Mouse (Mus musculus) MEL (cell line): ENCODE results near the gene Fam76a.

Experiments used
- CTCF ChIP-seq, 3 experiments: IDR thresholded peaks in 2 of 3; conservative IDR thresholded peaks in 1 of 3; 2 replicates each; pipeline ENCODE4 v1.5.1; 2011 to 2012; ENCODE audit warnings: low read length in 3 of 3, low read depth in 2 of 3, mild to moderate bottlenecking in 2 of 3, improper control_type of control experiment in 1 of 3, inconsistent platforms in 1 of 3, mixed read lengths in 1 of 3, moderate library complexity in 1 of 3; ENCODE audit not compliant: control insufficient read depth in 1 of 3, insufficient read depth in 1 of 3, poor library complexity in 1 of 3, severe bottlenecking in 1 of 3
- HCFC1 ChIP-seq: IDR thresholded peaks from 2 replicates; pipeline ENCODE4 v1.6.1; 2012; ENCODE audit warnings: low read depth, mild to moderate bottlenecking, inconsistent platforms, low read length, improper control_type of control experiment, moderate library complexity
- KAT2A ChIP-seq: conservative IDR thresholded peaks from 2 replicates; pipeline ENCODE4 v1.6.1; 2012; ENCODE audit warnings: low read depth, low read length, improper control_type of control experiment, inconsistent platforms
- NRF1 ChIP-seq: IDR thresholded peaks from 2 replicates; pipeline ENCODE4 v1.6.1; 2014; ENCODE audit warnings: low read depth, mild to moderate bottlenecking, inconsistent platforms, low read length, improper control_type of control experiment, moderate library complexity; ENCODE audit not compliant: poor library complexity, insufficient read depth, severe bottlenecking
- POLR2A ChIP-seq, 2 experiments: IDR thresholded peaks; 2 replicates each; pipeline ENCODE4 v1.6.1; 2011 to 2012; ENCODE audit warnings: low read length in 2 of 2, mild to moderate bottlenecking in 2 of 2, control low read depth in 1 of 2, improper control_type of control experiment in 1 of 2, low read depth in 1 of 2, moderate library complexity in 1 of 2; ENCODE audit not compliant: control insufficient read depth in 1 of 2, insufficient read depth in 1 of 2, poor library complexity in 1 of 2
- SIN3A ChIP-seq: IDR thresholded peaks from 2 replicates; pipeline ENCODE4 v1.6.1; 2012; ENCODE audit warnings: low read length, improper control_type of control experiment, inconsistent platforms
- TAL1 ChIP-seq: IDR thresholded peaks from 2 replicates; pipeline ENCODE4 v1.6.1; 2012; ENCODE audit warnings: mild to moderate bottlenecking, inconsistent platforms, low read length, moderate library complexity, mixed read lengths
- UBTF ChIP-seq: IDR thresholded peaks from 2 replicates; pipeline ENCODE4 v1.6.1; 2012; ENCODE audit warnings: low read depth, mild to moderate bottlenecking, inconsistent platforms, low read length, improper control_type of control experiment, moderate library complexity, borderline replicate concordance; ENCODE audit not compliant: insufficient read depth
- USF1 ChIP-seq: IDR thresholded peaks from 2 replicates; pipeline ENCODE4 v1.6.1; 2014; ENCODE audit warnings: low read depth, mild to moderate bottlenecking, inconsistent platforms, low read length, improper control_type of control experiment, moderate library complexity
- ZKSCAN1 ChIP-seq: IDR thresholded peaks from 2 replicates; pipeline ENCODE4 v1.6.1; 2012; ENCODE audit warnings: low read depth, mild to moderate bottlenecking, inconsistent platforms, low read length, improper control_type of control experiment, moderate library complexity

GRCm38 (mm10) chr4:132864856-132865255 lies 57.5 kb downstream of the Fam76a start:
- TF ChIP-seq POLR2A (IDR thresholded peaks at IDR 0.05; ENCODE audit: control insufficient read depth in 1 of 2, insufficient read depth in 1 of 2, low read depth in 1 of 2, low read length in 2 of 2, poor library complexity in 1 of 2) (no peak), HCFC1 (no peak), KAT2A (no peak), USF1 (no peak), ZKSCAN1 (no peak), SIN3A (no peak), UBTF (no peak), CTCF (IDR thresholded peaks at IDR 0.05 in 2 of 3, conservative IDR thresholded peaks at IDR 0.05 in 1 of 3; ENCODE audit: control insufficient read depth in 1 of 3, insufficient read depth in 1 of 3, low read depth in 2 of 3, low read length in 3 of 3, poor library complexity in 1 of 3, severe bottlenecking in 1 of 3) (no peak), TAL1 (no peak), NRF1 (no peak)
